Mouse (Mus musculus) frontal cortex, adult (tissue): ENCODE data around the gene E2f3.

Source experiments
- ATAC-seq: cut with Nextera tagmentation; 2 replicates; pipeline ENCODE4 v1.9.2; 2017; ENCODE audit warnings: mild to moderate bottlenecking, moderate library complexity, mixed read lengths; ENCODE audit not compliant: low TSS enrichment

The E2f3 gene

DNA sequence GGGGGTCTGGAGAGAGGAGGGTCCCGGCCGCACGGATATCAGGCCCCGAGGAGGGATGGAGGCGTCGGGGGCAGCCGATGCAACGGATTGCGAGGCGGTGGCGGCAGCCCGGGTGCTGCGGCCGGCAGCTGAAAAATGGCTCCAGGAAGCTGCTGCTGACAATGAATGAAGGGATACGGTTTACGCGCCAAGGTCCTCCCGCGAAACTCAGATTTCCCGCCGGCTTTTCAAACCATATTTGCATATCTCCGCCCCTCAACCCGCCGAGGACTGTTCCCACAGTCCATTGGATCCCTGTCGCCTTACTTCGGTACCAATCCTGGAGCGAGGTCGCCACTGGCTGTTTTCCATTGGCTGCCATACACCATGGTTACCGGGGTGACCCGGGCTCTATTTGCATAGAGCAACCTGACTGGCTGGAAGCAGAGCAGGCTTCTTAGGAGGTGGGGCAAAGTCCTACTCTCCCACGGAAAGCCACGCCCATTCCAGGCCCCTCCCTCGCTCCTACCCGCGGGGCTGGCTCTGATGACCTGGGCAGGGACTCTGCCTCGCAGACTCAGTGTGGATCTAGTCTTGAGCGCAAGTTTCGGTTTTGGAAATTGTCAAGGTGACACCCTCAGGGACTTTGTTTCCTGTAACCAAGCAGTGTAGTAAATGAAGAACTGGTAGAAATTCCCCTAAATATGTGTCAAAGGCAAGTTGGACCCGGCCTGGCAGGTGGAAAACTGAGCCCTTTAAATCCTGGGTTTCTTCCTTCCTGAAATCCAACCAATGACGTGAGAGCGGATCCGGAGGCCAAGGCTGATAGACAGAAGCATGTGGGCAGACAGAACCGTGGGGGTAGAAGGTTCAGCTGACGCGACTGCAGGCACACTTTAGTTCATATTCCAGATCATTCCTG lies at the start of gene E2f3:
E2f3 (minus strand) TSS at position 209 of the 901 bp plus-strand sequence.
- ATAC-seq: peak; percentile 90

DNA sequence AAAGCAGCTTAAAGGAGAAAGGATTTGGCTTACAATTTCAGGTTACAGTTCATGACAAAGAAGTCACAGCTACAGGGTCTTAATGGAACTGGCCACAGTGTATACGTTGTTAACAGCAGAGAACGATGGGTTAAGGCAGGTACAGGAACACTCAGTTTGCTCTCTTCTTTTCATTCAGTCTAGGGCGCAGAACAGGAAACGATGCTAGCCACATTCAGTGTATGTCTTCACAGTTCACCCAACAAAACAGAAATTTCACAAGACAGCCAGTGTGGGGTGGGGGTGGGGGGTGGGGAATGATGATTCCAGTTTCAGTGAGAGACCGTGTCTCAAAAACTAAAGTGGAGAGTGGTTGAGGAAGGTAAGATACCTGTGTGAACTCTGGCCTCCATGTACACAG lies 48.7 kb upstream of the E2f3 start:
- no peak for ATAC-seq

DNA sequence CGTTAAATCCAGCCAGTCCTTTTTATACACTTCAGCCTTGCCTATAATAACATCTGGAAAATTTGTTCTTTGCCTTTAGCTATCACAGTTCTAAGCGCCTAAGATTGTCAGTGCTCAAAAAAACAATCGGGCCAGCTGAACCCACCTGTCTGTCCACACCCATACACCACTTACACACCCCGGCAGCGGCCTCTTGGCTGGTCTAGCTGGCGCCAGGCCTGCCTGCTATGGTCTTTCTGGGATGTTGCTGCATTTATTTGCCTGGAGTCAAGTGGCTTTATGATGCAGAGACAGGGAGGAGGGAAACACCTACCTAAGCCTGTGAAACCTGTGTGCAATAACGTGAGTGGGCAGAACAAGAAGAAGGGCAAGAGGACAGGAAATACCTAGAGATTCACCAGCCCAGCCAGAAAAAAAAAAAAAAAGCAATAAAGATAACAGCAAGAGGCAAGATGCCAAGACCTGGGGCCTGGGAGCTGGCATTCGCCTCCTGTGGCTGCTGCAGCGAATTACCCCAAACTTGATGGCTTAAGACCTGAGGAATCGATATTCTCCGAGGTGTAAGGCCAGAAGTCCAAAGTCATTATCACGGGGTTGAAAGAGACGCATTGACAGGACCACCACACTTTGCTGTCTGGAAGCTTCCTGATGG lies 45.9 kb upstream of the E2f3 start:
- no peak for ATAC-seq

DNA sequence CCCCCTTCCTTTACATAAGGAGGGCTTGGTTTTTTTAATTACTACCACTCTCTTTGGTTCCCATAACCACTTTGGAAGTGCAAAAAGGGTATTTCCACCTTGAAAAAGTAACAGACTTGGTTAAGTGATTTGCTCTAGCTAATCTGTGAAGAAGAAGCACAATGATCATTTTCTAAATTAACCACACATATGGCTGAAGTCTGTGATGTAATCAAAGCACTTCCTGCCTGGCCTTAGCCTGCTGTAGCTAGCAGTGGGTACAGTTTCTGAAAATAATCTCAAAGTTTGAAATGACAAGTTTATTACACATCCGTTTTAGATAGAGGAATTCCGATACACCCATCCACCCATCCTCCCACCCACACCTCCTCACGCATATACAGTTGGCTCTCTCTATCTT lies 42.0 kb upstream of the E2f3 start:
- ATAC-seq: no peak

- no peak for ATAC-seq
These were observed 36.6 kb upstream of the E2f3 start for GRCm38 (mm10) chr13:30022487-30022886.

DNA sequence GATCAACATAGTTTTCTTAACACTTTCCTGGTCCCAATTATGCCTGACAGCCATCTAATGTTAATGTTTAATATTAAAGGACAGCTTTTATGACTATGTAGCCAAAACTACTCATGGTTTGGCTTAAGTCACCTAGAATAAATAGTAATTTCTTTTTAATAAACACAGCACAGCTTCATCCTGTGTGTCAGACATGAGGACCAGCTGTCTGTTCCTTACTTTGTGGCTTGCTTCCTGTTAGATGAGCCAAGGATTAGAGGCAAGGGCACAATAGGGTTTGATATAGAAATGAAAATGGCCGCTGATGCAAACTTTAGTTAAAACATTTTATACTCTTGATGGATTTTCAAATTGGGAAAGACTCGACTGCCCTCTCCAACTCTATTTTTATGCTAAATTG lies 32.7 kb upstream of the E2f3 start:
- ATAC-seq: no peak

GRCm38 (mm10) chr13:30017611-30018010 lies 31.7 kb upstream of the E2f3 start:
- ATAC-seq: no peak

GRCm38 (mm10) chr13:30014576-30014975 lies 28.7 kb upstream of the E2f3 start:
- peak; percentile 55 for ATAC-seq

DNA sequence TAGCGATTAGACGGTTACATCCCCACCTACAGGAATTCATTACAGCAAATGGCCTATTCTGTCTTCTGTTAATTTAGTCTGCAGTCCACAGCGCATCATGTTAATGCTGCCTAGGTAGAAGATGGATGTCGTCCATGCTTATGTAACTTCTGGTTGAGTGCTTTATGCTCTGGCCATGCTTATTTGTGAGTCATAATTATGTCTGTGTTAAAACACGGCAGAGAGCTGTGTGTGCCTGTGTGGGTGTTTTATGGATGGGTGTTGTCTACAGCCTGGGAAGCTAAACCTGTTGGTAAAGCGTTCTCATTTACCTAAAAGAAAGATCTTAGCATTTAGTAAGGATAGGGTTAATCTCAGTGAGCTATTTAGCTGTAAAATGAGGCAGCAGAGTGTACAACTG lies 26.4 kb upstream of the E2f3 start:
- peak; percentile 78 for ATAC-seq

DNA sequence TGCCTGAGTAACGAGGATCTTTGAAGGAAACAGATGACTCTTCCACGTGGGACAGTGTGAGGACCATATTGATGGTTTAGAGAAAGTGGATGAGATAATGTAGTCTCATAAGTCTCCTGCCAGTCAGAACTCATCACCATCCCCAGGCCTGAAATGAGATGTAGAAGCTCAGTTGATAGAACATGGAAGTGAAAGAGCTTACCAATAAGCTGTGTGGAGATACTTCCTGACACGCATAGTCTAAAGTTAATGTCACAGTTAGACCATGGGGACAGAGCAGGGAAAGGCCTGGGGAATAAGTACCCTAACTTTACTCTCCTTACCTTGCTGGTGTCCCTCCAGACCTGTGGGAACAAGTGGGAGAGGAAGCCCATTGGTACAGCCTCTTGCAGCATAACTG lies 22.9 kb upstream of the E2f3 start:
- no peak for ATAC-seq

DNA sequence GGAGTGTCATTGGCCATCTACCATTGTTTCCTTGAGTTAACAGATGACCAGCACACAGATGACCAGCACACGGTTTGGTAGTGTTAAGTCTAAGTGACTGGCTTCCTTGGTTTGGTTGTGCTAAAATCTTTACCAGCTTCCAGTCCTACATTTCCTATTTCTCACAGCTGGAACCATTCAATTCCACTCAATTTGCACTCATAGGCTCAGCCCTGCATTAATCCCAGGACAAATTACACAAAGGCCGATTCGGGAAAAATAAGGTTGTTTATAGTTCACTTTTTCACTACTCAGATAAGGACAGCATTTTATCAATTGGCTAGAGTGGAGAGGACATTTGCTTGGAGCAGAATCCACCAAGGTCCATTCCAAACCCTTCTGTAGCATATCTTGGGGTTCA lies 19.6 kb upstream of the E2f3 start:
- no peak for ATAC-seq

- ATAC-seq: no peak
These were observed 19.0 kb upstream of the E2f3 start for GRCm38 (mm10) chr13:30004849-30005248.

DNA sequence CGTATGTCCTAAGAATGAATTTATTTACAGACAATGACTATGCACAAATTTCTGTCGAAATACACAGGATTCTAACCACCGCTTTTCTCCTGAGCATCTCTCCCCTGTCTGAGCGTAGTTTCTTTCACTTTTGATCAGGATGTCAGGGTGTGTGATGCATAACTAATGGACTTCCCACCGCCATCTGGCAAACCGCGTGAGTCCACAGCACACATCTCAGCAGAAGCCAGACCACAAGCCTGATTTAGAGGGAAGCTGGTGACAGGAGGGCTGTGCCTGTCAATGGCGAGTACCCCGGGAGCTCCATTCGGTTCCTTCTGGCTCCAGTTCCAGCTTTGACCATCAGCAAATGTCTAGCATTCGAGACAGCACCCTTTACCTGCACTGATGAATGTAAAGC lies 17.3 kb upstream of the E2f3 start:
- ATAC-seq: peak; percentile 76

DNA sequence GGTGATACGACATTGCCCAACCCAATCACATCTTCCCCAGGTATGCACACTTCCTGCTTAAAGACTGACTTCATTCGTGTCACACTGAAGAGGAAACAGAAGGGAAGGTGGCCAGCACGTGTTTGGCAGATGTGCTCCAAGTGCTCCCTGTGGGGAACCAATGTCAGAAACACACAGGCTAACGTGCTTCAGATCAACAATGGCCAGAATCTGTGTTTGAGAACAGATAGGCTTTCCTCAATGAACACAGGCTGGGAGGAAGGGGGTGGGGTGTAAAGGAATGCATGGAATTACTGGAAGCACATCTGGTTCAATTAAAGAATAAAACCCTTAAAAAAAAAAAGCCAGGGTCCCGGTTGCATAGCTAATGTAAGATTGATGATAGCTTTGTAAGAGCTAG lies 15.2 kb upstream of the E2f3 start:
- no peak for ATAC-seq

DNA sequence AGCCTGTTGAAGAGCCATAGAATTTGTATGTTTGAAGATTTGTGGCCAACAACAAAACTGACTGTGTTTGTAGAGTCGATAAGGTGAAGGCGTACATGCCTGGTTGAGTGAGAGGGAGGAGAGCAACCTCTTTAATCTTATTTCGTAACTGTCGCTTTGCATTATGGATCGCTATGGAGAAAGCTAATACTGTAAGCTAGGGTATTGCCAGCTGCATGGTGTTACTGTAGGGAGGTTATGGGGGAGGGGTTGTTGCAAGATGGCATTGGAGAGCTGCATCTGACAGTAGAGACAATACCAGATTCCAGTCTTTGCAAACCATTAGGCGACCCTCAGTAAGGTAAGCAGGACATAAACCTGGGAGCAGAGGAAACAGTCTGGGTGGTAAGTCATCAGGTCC lies 2.1 kb upstream of the E2f3 start:
- no peak for ATAC-seq

DNA sequence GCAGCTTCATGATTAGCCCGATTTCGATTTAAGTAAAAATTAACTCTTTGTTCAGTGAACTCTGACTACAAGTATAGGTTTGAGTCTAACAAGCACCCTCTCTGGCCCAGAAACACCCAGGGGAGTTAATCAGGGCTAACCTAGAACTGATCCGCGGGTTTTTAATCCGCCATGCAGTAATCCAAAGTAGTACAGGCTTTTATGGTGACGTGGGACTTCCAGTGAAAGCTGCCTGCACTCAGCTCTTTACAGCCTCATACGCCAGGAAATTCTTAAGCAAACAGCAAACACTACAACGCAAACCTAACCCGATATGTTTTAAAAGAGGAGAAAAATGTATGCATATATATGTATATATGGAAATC lies 875 bp upstream of the E2f3 start:
- ATAC-seq: peak; percentile 7; the same call in 1 of the 2 replicates

DNA sequence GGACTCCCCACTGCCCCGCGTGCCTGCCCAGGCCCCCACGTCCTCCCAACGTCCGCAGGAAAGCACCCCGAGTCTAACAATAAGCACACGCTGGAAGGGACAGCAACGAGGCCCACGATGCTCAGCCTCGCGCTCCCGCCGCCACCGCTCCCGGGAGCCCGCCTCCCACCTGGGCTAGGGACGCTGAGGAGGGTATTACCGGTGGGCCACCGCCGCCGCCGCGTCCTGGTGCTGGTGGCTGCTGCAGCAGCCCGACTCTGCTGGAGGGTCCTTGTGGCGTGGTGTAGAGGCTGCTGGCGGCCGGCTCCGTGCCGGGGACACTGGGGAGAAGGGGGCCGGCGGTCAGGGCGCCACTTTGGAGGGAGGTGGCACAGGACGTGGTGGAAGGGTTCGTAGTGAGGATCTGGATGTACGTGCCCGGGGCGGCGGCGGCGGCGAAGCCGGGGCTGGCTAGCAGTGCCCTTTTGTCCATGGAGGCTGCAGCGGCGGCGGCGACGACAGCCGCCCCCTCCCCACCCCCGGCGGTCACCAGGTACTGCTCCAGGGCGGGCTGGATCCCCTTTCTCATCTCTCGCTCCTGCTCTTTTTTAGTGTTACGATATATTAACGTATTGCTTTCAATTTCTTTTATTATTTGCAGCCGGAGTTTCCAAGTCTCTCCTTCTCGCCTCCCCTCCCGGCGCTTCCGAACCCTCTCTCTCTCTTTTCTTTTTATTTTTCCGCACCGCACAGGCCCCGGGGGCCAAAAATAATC lies 585 bp downstream of the E2f3 start:
- ATAC-seq: peak; percentile 5; the same call in 1 of the 2 replicates

- ATAC-seq: peak; percentile 17; the same call in 1 of the 2 replicates
These were observed 1.4 kb downstream of the E2f3 start for GRCm38 (mm10) chr13:29984286-29985100.

DNA sequence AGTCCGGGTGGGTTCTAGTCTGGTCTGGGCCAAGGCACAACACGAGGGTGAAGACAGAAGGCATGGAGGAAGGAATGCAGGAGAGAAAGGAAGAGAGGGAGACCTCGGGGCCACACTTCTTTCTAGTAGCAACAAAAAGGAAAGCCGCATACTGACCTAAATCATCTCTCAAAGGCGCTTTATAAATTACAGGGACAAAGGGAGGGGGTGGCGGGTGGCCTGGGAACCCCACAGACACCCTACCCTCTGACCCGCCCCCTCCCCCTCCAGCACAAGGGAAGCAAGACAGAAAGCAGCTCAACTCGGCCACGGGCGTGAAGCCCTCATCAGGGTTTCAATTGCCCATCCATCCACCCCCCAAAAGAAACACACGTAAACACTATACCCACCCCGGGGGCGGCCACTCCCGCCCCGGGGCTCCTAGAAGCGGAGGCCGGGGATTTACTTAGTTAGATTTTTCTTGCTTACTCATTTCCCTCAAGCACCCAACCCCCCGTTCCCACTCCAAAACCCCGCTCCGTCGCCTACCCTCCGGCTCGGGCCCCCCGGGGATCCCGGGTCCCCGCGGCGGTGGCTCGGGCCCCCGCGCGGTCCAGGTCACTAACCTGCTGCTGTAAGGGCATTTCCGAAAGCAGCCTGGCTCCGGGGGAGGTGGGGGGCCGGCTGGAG lies 2.2 kb downstream of the E2f3 start:
- no peak for ATAC-seq

GRCm38 (mm10) chr13:29983037-29983436 lies 2.8 kb downstream of the E2f3 start:
- ATAC-seq: no peak

- no peak for ATAC-seq
These were observed 3.5 kb downstream of the E2f3 start for GRCm38 (mm10) chr13:29982400-29982799.
